Mouse (Mus musculus) MEL (cell line): Measurements from ENCODE around the gene Krt15.

Source experiments
- CHD2 ChIP-seq: IDR thresholded peaks from 2 replicates; pipeline ENCODE4 v1.6.1; 2011; ENCODE audit warnings: low read length, improper control_type of control experiment
- CTCF ChIP-seq, 3 experiments: IDR thresholded peaks in 2 of 3; conservative IDR thresholded peaks in 1 of 3; 2 replicates each; pipeline ENCODE4 v1.5.1; 2011 to 2012; ENCODE audit warnings: low read length in 3 of 3, low read depth in 2 of 3, mild to moderate bottlenecking in 2 of 3, improper control_type of control experiment in 1 of 3, inconsistent platforms in 1 of 3, mixed read lengths in 1 of 3, moderate library complexity in 1 of 3; ENCODE audit not compliant: control insufficient read depth in 1 of 3, insufficient read depth in 1 of 3, poor library complexity in 1 of 3, severe bottlenecking in 1 of 3
- EP300 ChIP-seq, 2 experiments: IDR thresholded peaks; 2 replicates each; pipeline ENCODE4 v1.6.1; 2011; ENCODE audit warnings: improper control_type of control experiment in 2 of 2, low read length in 2 of 2, low read depth in 1 of 2, mild to moderate bottlenecking in 1 of 2
- MEF2A ChIP-seq: IDR thresholded peaks from 2 replicates; pipeline ENCODE4 v1.6.1; 2014; ENCODE audit warnings: low read depth, mild to moderate bottlenecking, inconsistent platforms, low read length, improper control_type of control experiment; ENCODE audit not compliant: poor library complexity, insufficient replicate concordance, severe bottlenecking; ENCODE audit errors: extremely low read depth

GRCm38 (mm10) chr11:100097819-100098218 lies 37.9 kb downstream of the Krt15 start:
- TF ChIP-seq CTCF (IDR thresholded peaks at IDR 0.05 in 2 of 3, conservative IDR thresholded peaks at IDR 0.05 in 1 of 3; ENCODE audit: control insufficient read depth in 1 of 3, insufficient read depth in 1 of 3, low read depth in 2 of 3, low read length in 3 of 3, poor library complexity in 1 of 3, severe bottlenecking in 1 of 3): no peak
- no peak for TF ChIP-seq EP300 (IDR thresholded peaks at IDR 0.05; ENCODE audit: low read depth in 1 of 2, low read length in 2 of 2)
- no peak for TF ChIP-seq CHD2
- no peak for TF ChIP-seq MEF2A
